Mouse (Mus musculus) heart, adult 2 months (tissue): ENCODE results near the gene Cacna1a.

Experiments
- CTCF ChIP-seq: fragments of 200-600 bp; IDR thresholded peaks from 2 replicates; pipeline ENCODE4 v1.8.1; 2022; ENCODE audit warnings: antibody characterized with exemption, mild to moderate bottlenecking, moderate library complexity
- EP300 ChIP-seq: fragments of 200-500 bp; IDR thresholded peaks from 2 replicates; pipeline ENCODE4 v1.6.1; 2011; ENCODE audit warnings: low read depth, low read length, control low read depth; ENCODE audit not compliant: insufficient read depth
- POLR2A ChIP-seq: fragments of 200-500 bp; IDR thresholded peaks from 2 replicates; pipeline ENCODE4 v1.6.1; 2011; ENCODE audit warnings: mild to moderate bottlenecking, low read depth, low read length, control low read depth; ENCODE audit not compliant: insufficient read depth

GRCm38 (mm10) chr8:84471271-84471995 is 83.2 kb downstream of the Cacna1a start:
- TF ChIP-seq EP300 (no peak), CTCF (no peak), POLR2A (no peak)
